Mouse (Mus musculus) megakaryocyte, adult 5-6 weeks (primary cell): ENCODE data around the gene Rbbp8nl. TPM values are rescaled to one million over a fixed set of nuclear protein-coding genes. Genes with fewer than 3 reads are reported as not detected.

Experiments used
- ATAC-seq: 2 replicates; pipeline ENCODE4 v1.8.0; 2016; ENCODE audit warnings: mild to moderate bottlenecking, inconsistent platforms; ENCODE audit not compliant: poor library complexity, severe bottlenecking
- total RNA-seq, 2 experiments: library from RNA; stranded (forward) in 1 of 2; stranded (reverse) in 1 of 2; fragments of 153-499, 151-499 nt in 1 of 2; fragments of 221-1000, 200-1000 nt in 1 of 2; gene quantifications; 2 replicates each; pipeline versions ENCODE4 v1.2.3 to v1.2.4; 2015 to 2017

Gene Rbbp8nl
- not detected in 2 replicates for total RNA-seq (2015)
- total RNA-seq (2017): not detected in 2 replicates

DNA sequence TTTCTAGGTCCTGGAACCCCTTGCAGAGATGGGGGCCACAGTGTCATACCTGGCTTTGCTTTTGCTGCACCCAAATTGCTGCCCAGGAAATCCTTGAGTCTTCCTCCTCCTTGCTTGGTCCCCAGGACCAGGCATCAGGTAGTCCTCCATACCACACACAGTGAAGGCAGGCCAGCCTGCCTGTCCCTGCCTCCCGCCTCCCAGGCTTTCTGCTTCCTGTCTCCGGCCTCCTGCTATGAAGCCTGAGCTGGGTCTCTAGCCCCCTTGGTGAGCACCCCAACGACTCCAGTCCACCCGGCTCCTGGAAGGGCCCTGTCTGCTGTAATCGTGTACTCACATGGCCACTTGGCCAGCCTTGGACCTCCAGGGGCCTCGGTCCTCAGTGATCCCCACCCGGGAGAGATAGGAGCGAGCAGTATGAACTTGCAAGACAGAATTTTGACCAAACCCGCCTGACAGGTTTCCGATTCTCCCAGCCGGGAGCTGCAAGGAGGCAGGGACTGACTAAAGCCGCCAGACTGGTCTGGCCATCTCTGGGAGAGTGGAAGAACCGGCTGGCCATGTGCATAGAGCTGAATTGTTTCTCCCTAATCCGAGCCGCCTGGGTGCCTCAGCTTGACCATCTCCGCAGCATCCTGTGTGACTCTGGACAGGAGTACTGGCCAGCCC, at the start of gene Rbbp8nl:
TSS of gene Rbbp8nl (minus strand) at position 440 of the 669 bp plus-strand sequence.
- no peak for ATAC-seq

- no peak for ATAC-seq
Observed at GRCm38 (mm10) chr2:180334551-180334986, 44.9 kb upstream of the Rbbp8nl start, which contains the start of gene Gata5. Gene Gata5 (minus strand): TSS chr2:180334699.

DNA sequence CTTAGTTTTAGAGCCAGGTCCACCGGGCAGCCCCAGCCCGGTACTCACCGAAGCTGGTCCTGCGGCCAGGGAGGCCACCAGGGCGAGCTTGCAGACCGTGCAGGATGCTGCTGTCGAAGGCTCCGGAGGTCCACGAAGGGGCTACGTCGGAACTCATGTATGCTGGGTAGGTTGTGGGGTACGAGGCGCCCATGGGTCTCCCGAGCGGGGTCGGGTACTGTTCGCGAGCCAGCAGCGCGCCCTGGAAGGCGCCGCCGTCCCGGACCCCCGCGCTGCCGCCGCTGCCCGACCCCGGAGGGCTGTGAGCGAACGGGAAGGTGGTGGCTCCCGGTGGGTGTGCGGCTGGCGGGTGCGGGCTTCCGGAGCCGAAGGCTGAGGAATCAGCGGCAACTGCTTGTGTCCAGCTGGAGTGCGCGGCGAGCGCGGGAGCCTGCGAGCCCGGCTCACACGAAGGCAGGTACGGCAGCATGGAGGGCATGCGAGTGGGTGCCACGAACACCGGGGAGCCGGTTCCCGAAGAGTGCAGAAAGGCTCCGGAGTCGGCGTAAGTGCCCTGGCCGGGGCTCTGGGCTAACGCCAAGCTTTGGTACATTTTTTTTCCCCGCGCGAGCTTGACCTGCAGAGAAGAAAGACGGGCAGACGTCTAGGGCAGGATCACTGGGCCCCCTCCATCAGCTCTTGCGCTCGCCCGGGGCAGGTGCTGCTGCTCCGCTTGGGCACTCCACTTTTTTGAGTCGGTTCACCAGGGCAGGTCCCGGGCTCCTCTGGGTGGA, 44.3 kb upstream of the Rbbp8nl start:
- ATAC-seq: no peak

- no peak for ATAC-seq
Observed at GRCm38 (mm10) chr2:180329466-180329865, 39.8 kb upstream of the Rbbp8nl start.

- no peak for ATAC-seq
Observed at GRCm38 (mm10) chr2:180322674-180323355, 33.1 kb upstream of the Rbbp8nl start.

DNA sequence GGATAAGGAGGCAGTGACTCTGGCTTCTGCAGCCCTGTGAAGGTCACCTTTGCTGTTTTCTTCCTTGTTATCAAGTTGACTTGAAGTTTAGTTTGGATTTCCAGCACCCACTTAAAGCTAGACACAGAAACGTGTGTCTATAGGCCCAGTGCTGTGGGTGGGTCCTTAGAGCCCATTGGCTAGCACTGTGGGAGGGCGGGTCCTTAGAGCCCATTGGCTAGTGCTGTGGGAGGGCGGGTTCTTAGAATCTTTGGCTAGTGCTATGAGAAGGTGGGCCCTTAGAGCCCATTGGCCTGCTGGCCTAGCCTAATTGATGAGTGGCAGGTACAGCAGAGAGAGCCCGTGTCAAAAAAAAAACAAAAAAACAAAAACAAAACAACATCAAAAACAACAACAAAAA, 30.5 kb upstream of the Rbbp8nl start:
- no peak for ATAC-seq

- no peak for ATAC-seq
Observed at GRCm38 (mm10) chr2:180317591-180317990, 27.9 kb upstream of the Rbbp8nl start.

DNA sequence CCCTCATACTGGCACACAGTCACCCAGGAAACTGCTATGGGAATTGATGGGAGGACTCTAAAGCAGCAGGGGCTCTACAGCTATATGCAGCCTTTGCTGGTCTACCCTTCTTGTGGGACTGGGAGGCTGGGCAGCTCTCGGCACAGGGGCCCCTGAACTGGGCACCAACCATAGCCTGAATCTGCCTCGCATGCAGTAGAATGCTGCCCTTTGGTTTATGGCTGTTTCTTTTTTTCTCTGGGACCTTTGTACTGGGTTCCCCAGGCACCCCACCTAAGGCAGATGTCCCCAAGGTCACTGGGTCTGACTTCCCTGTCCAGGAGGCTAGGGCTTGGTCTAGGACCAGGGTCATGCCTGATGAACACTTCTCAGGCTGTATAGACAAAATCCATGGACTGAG, 24.6 kb upstream of the Rbbp8nl start:
- no peak for ATAC-seq

GRCm38 (mm10) chr2:180311147-180311546, 21.5 kb upstream of the Rbbp8nl start:
- no peak for ATAC-seq

GRCm38 (mm10) chr2:180307680-180308079, 18.0 kb upstream of the Rbbp8nl start:
- no peak for ATAC-seq

DNA sequence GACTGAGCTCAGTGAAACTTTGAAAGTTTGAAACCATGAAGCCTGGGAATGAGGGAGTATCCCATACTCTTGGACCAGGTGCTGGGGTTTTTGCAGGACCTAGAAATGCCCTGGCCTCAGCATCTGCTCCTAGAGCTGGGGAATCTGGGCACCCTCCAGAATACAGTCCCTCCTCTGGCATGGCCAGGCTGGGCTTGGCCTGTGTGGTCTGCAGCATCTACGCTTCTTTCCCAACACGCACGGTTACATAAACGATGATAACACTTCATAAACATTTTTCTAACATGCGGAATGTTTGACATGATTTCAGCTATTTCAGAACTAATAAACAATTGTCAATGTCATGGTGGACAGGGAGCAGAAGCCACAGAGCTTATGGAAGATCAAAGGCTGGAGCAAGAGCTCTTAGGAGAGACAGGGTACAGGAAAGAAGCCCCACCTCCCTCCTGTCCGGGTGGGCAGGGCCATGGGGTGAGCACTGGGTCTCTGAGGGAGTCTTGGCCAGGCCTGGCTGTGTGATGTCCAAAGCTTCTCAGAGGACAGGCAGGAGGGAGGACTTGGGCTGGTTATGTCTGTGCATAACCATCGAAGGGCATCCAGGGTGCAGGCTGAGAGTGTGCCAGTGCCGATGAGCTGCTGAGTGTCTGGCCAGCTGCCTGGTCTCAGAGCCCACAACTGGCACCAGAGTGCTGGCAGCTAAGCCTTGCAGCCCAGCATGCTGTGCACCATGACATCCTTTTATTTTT, 16.9 kb upstream of the Rbbp8nl start:
- ATAC-seq: no peak

DNA sequence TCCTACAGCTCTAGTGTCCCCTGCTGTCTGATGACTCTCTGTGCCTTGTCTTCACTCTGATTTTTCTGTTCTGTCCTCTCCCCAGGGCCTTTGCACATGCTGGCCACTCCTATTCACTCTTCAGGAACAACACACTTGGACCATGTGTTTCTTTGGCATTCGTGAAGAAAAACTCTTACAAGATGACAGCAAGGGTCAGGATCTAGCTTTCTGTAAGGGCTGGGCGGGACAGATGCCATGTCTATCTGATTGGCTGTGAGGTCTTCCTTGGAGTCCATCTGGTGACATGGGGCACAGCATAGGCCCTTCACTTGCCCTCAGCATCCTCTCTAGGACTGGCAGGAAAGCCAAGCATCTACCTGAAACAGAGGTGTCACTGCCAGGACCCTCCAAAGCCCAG, 16.3 kb upstream of the Rbbp8nl start:
- no peak for ATAC-seq

DNA sequence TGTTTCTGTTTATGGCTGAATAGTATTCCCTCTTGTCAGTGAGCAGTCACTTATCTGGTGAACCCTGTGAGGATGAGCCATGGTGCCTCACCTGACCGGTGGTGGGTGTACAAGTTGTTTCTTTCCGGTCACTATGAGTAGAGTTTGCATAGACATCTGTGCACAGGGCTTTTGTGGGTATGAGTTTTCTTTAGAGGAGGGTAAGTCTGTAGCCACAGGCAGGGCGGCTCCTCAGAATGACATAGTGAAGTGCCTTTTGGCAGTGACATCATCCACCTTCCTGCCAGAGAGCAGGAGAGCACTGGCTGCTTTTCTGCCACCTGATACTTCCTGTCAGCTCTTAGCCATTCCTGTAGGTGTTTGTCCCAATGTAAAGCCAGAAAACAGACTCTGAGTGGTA, 15.8 kb upstream of the Rbbp8nl start:
- ATAC-seq: no peak

GRCm38 (mm10) chr2:180304554-180304953, 14.9 kb upstream of the Rbbp8nl start:
- ATAC-seq: no peak

- ATAC-seq: no peak
Observed at GRCm38 (mm10) chr2:180303468-180303867, 13.8 kb upstream of the Rbbp8nl start.

GRCm38 (mm10) chr2:180302201-180302600, 12.5 kb upstream of the Rbbp8nl start:
- ATAC-seq: no peak

DNA sequence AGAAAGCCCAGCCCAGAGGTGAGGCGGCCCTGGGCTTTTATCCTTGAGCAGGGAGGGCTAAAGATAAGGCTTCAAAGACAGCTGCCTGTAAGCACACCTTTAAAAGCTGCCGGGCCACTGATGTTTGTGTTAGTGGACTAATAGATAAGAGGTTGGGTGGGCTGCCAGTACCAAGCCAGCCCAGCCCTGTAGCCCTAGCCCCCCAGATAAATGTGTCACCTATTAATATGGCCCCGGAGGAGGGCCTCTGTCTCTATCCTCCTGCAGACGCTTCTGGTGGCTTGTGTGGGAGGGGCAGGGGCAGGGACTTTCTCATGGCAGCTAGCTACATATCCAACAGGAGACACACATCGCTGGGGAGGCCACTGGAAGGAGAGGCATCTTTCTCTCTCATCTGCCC, 11.1 kb upstream of the Rbbp8nl start:
- no peak for ATAC-seq

GRCm38 (mm10) chr2:180300252-180300651, 10.6 kb upstream of the Rbbp8nl start:
- ATAC-seq: no peak

- no peak for ATAC-seq
Observed at GRCm38 (mm10) chr2:180292906-180293305, 3.2 kb upstream of the Rbbp8nl start.

- no peak for ATAC-seq
Observed at GRCm38 (mm10) chr2:180292026-180292425, 2.3 kb upstream of the Rbbp8nl start.

GRCm38 (mm10) chr2:180291566-180291965, 1.9 kb upstream of the Rbbp8nl start:
- ATAC-seq: no peak
